In the genomic region with DNA sequence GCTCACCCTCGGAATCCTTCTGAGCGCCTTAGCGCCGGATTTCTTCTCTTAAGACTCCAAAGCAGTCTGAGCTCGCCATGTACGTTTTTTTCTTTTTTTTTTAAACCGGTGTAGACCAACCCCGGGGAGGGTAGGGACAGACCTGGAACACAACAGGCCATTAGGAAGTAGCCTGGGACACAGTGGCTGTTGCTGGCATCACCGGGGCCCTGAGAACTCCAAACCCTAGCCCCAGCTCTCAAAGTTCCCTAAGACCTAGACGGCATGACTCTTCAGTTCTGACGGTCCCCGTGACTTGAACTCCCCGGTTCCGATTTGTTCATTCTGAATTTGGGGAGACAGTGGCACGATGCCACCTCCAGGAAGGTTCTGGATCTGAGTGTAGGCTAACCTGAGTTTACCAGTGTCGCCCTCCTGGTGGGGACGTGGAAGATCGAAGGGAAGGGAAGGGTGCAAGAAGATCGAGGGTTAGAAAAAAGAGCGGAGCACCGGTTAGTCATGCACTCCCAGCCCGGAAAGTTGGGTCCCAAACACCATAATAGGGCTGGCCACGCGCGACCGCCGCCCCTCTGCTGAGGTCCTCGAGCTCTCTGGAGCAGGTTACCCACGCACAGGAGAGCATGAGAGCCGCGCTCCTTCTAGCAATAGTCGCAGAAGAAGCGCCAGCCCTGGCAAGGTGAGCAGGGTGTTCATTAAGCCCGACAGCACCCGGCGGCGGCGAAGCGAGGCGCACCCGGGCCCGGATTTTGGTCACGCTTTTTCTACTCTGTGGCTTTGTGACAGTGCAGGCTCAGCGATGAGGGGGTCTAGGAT, we compare ENCODE assay signal across 8 mouse cellular contexts. TPM values are rescaled to one million over a fixed set of nuclear protein-coding genes. Genes with fewer than 3 reads are reported as not detected.
DNase-seq lines count a peak whose midpoint lies in the region; ATAC-seq and TF ChIP-seq lines count a peak whose summit lies in the region.

A gene (minus strand): TSS at position 280 of the 813 bp plus-strand sequence.

- H3K9me3 ChIP-seq in heart, embryonic 12.5 days (replicated peaks) = no peaks in the 10 kb centered on the region
- H3K9me3 ChIP-seq in kidney, embryonic 16.5 days (ENCODE audit: low read length) = no peaks in the 10 kb centered on the region
- no peaks in the 10 kb centered on the region for H3K9me3 ChIP-seq in liver, embryonic 11.5 days (ENCODE audit: control insufficient read depth, low read length)
- H3K9me3 ChIP-seq in stomach, embryonic 15.5 days = no peaks in the 10 kb centered on the region

- peak within 1 kb of the TSS; percentile 85 for H3K9ac ChIP-seq in heart, embryonic 12.5 days
- H3K9ac ChIP-seq in kidney, embryonic 16.5 days (replicated peaks; ENCODE audit: low read length) = peak within 1 kb of the TSS; percentile 99
- H3K9ac ChIP-seq in liver, embryonic 11.5 days (ENCODE audit: low read depth, low read length) = peak within 1 kb of the TSS; percentile 84
- peak within 1 kb of the TSS; percentile 97 for H3K9ac ChIP-seq in stomach, embryonic 15.5 days

- H3K27ac ChIP-seq in heart, embryonic 12.5 days (ENCODE audit: poor library complexity, severe bottlenecking) = peak within 1 kb of the TSS; percentile 95
- H3K27ac ChIP-seq in kidney, embryonic 16.5 days (ENCODE audit: low read length) = peak within 1 kb of the TSS; percentile 99
- peak within 1 kb of the TSS; percentile 94 for H3K27ac ChIP-seq in liver, embryonic 11.5 days (ENCODE audit: low read depth, low read length)
- peak within 1 kb of the TSS; percentile 98 for H3K27ac ChIP-seq in stomach, embryonic 15.5 days

- H3K27me3 ChIP-seq in heart, embryonic 12.5 days (replicated peaks) = no peaks in the 10 kb centered on the region
- no peaks in the 10 kb centered on the region for H3K27me3 ChIP-seq in kidney, embryonic 16.5 days (ENCODE audit: insufficient read depth, low read length)
- H3K27me3 ChIP-seq in liver, embryonic 11.5 days (replicated peaks; ENCODE audit: control insufficient read depth, insufficient read depth, low read length) = no peaks in the 10 kb centered on the region
- no peaks in the 10 kb centered on the region for H3K27me3 ChIP-seq in myocyte (ENCODE audit: control insufficient read depth, insufficient read depth, insufficient read length)
- no peaks in the 10 kb centered on the region for H3K27me3 ChIP-seq in stomach, embryonic 15.5 days (replicated peaks)

- H3K4me3 ChIP-seq in heart, embryonic 12.5 days = peak within 1 kb of the TSS; percentile 68
- peak within 1 kb of the TSS; percentile 99 for H3K4me3 ChIP-seq in kidney, embryonic 16.5 days (ENCODE audit: low read length)
- H3K4me3 ChIP-seq in liver, embryonic 11.5 days (ENCODE audit: low read depth, low read length) = peak within 1 kb of the TSS; percentile 90
- H3K4me3 ChIP-seq in myocyte = peak within 1 kb of the TSS; percentile 88
- peak within 1 kb of the TSS; percentile 93 for H3K4me3 ChIP-seq in stomach, embryonic 15.5 days (replicated peaks)

- peaks cover 10% of the 10 kb centered on the region for H3K4me1 ChIP-seq in heart, embryonic 12.5 days (replicated peaks)
- H3K4me1 ChIP-seq in kidney, embryonic 16.5 days (ENCODE audit: insufficient read depth, low read length) = peaks cover 27% of the 10 kb centered on the region
- H3K4me1 ChIP-seq in liver, embryonic 11.5 days (replicated peaks; ENCODE audit: control insufficient read depth, insufficient read depth, low read length) = peaks cover 9% of the 10 kb centered on the region; the same call in 1 of the 2 replicates
- H3K4me1 ChIP-seq in stomach, embryonic 15.5 days = peaks cover 2% of the 10 kb centered on the region; the same call in 1 of the 2 replicates

- peak within 1 kb of the TSS; percentile 97 for H3K4me2 ChIP-seq in heart, embryonic 12.5 days
- peak within 1 kb of the TSS; percentile 89 for H3K4me2 ChIP-seq in kidney, embryonic 16.5 days (replicated peaks; ENCODE audit: low read depth, low read length)
- H3K4me2 ChIP-seq in liver, embryonic 11.5 days = peak within 1 kb of the TSS; percentile 98
- peak within 1 kb of the TSS; percentile 77 for H3K4me2 ChIP-seq in myocyte (ENCODE audit: low read depth)
- H3K4me2 ChIP-seq in stomach, embryonic 15.5 days = peak within 1 kb of the TSS; percentile 92

- peak; percentile 81 for DNase-seq in CD4-positive helper T cell, adult 2 months (ENCODE audit: low read depth, low spot score)
- DNase-seq in brain, adult 2 months (ENCODE audit: low read depth, low spot score) = peak; percentile 91
- peak; percentile 73 for DNase-seq in liver, embryonic 11.5 days (ENCODE audit: low spot score)

- peak; percentile 21 for ATAC-seq in erythroid progenitor cell, adult 5-6 weeks (replicated peaks; ENCODE audit: low FRiP score, poor library complexity, severe bottlenecking)
- peak; percentile 27 for ATAC-seq in heart, embryonic 12.5 days (ENCODE audit: insufficient number of reproducible peaks, low FRiP score)
- ATAC-seq in kidney, embryonic 16.5 days (ENCODE audit: low FRiP score, low TSS enrichment) = peak; percentile 21
- ATAC-seq in liver, embryonic 11.5 days (replicated peaks; ENCODE audit: low FRiP score) = 0 out of 2 replicates have a peak, but pooled peaks have one; percentile 3
- peak; percentile 5; the same call in 1 of the 2 replicates for ATAC-seq in stomach, embryonic 15.5 days (ENCODE audit: insufficient read depth, low FRiP score, low read depth)

- under 1% methylated on average over 44 of the region's 44 CpGs for WGBS in heart, embryonic 12.5 days
- WGBS in kidney, embryonic 16.5 days = under 1% methylated on average over 44 of the region's 44 CpGs
- under 1% methylated on average over 44 of the region's 44 CpGs for WGBS in liver, embryonic 11.5 days
- WGBS in stomach, embryonic 15.5 days = under 1% methylated on average over 44 of the region's 44 CpGs

- H3K36me3 ChIP-seq in heart, embryonic 12.5 days = peaks cover 13% of the 10 kb centered on the region
- H3K36me3 ChIP-seq in kidney, embryonic 16.5 days (ENCODE audit: insufficient read depth, low read length) = peaks cover 8% of the 10 kb centered on the region; the same call in 1 of the 2 replicates
- peaks cover 2% of the 10 kb centered on the region; the same call in 1 of the 2 replicates for H3K36me3 ChIP-seq in liver, embryonic 11.5 days (ENCODE audit: control insufficient read depth, insufficient read depth, low read length)
- H3K36me3 ChIP-seq in myocyte (ENCODE audit: control insufficient read depth, insufficient read depth) = no peaks in the 10 kb centered on the region
- 0 out of 2 replicates have a peak, but pooled peaks cover 2% of the 10 kb centered on the region for H3K36me3 ChIP-seq in stomach, embryonic 15.5 days

- H3ac ChIP-seq in myocyte (ENCODE audit: control insufficient read depth, insufficient read length) = peak within 1 kb of the TSS; percentile 26

- TF ChIP-seq POLR2A in myocyte (IDR thresholded peaks at IDR 0.05; ENCODE audit: insufficient read length, low read depth) = peak; percentile 38

- H3K79me2 ChIP-seq in myocyte (ENCODE audit: control insufficient read depth, insufficient read depth) = peaks cover 42% of the 10 kb centered on the region

TF ChIP-seq in myocyte, 11 proteins besides CTCF, POLR2A, EP300 and RAD21:
- TF ChIP-seq TCF12 (IDR thresholded peaks at IDR 0.05; ENCODE audit: insufficient read depth, poor library complexity, severe bottlenecking) = no peak
- no peak for TF ChIP-seq MYOG (IDR thresholded peaks at IDR 0.05; ENCODE audit: control insufficient read depth in 1 of 3, insufficient read depth in 1 of 3, insufficient read length in 2 of 3, low read depth in 2 of 3)
- no peak for TF ChIP-seq TCF3 (IDR thresholded peaks at IDR 0.05; ENCODE audit: insufficient read length, low read depth)
- no peak for TF ChIP-seq CEBPB (IDR thresholded peaks at IDR 0.05; ENCODE audit: insufficient read depth, poor library complexity, severe bottlenecking)
- no peak for TF ChIP-seq REST (IDR thresholded peaks at IDR 0.05; ENCODE audit: insufficient read depth, insufficient read length)
- TF ChIP-seq MYOD1 (IDR thresholded peaks at IDR 0.05; ENCODE audit: control insufficient read depth in 1 of 3, insufficient read length in 2 of 3, low read depth in 2 of 3) = no peak
- no peak for TF ChIP-seq SRF (IDR thresholded peaks at IDR 0.05; ENCODE audit: control insufficient read depth, insufficient read length, low read depth)
- TF ChIP-seq USF1 (IDR thresholded peaks at IDR 0.05; ENCODE audit: low read depth) = no peak
- TF ChIP-seq POLR2AphosphoS2 (IDR thresholded peaks at IDR 0.05; ENCODE audit: insufficient read length, low read depth) = no peak
- no peak for TF ChIP-seq MAX (IDR thresholded peaks at IDR 0.05; ENCODE audit: low read depth)
- TF ChIP-seq E2F4 (IDR thresholded peaks at IDR 0.05; ENCODE audit: insufficient read depth) = no peak

RNA-seq across cellular contexts. Expression of the gene that starts here (rescaled TPM):
- total RNA-seq in erythroid progenitor cell, adult 5-6 weeks (2015; ENCODE audit: low replicate concordance) = 9.7 and 10.5 TPM in 2 replicates
- total RNA-seq in erythroid progenitor cell, adult 5-6 weeks (2017; ENCODE audit: low replicate concordance) = 8.7 and 9.4 TPM in 2 replicates
- 14.6 and 14.7 TPM in 2 replicates for polyA plus RNA-seq in heart, embryonic 12.5 days (2016; fragmentation: Nextera tagmentation; extraction: Ambion mirVana)
- polyA plus RNA-seq in kidney, embryonic 16.5 days (2015; fragmentation: Nextera tagmentation; extraction: Ambion mirVana) = 29.6 and 32.6 TPM in 2 replicates
- 18.3 and 19.3 TPM in 2 replicates for polyA plus RNA-seq in liver, embryonic 11.5 days (2014; fragmentation: Nextera tagmentation; extraction: Ambion mirVana)
- polyA plus RNA-seq in myocyte (2012; fragmentation: generic; extraction: Trizol) = 37.9 TPM
- polyA plus RNA-seq in stomach, embryonic 15.5 days (2015; fragmentation: Nextera tagmentation; extraction: Ambion mirVana) = 26.6 and 27.9 TPM in 2 replicates

Comparison
In these comparisons a context has a peak if more than half of its experiments do, and no peak if none do; other contexts are left out.
1. Peak in every context shown above with its lines: DNase-seq, ATAC-seq, H3K4me3 ChIP-seq and H3K27ac ChIP-seq.